Mouse (Mus musculus) thymus, adult 2 months (tissue): ENCODE measurements around the gene Rpa3.

ENCODE experiments used
- CTCF ChIP-seq: fragments of 200-500 bp; IDR thresholded peaks from 2 replicates; pipeline ENCODE4 v1.5.1; 2012; ENCODE audit warnings: mild to moderate bottlenecking, control low read depth, low read length, moderate library complexity, borderline replicate concordance; ENCODE audit not compliant: control insufficient read depth, poor library complexity, insufficient read depth; ENCODE audit errors: extremely low read depth
- POLR2A ChIP-seq: fragments of 200-500 bp; IDR thresholded peaks from 2 replicates; pipeline ENCODE4 v1.6.1; 2012; ENCODE audit warnings: mild to moderate bottlenecking, low read length, control low read depth, moderate library complexity; ENCODE audit not compliant: control insufficient read depth, poor library complexity, insufficient read depth; ENCODE audit errors: extremely low read depth

- TF ChIP-seq CTCF (no peak), POLR2A (no peak)
Observed at GRCm38 (mm10) chr6:8288755-8289580, 30.0 kb upstream of the Rpa3 start.
